Mouse (Mus musculus): Measurements from ENCODE around the gene Myo1d.

- TF ChIP-seq CTCF (IDR thresholded peaks at IDR 0.05; ENCODE audit: low read depth) (peak; percentile 58), EP300 (optimal IDR thresholded peaks at IDR 0.05) (no peak)
Observed at GRCm38 (mm10) chr11:80821296-80821695, 41.5 kb upstream of the Myo1d start.
